Mouse (Mus musculus): ENCODE results near the gene Qrich1. TPM values are rescaled to one million over a fixed set of nuclear protein-coding genes. Genes with fewer than 3 reads are reported as not detected.

Qrich1 gene
- 193 TPM for polyA plus RNA-seq (2017; shearing (Covaris generic))

DNA sequence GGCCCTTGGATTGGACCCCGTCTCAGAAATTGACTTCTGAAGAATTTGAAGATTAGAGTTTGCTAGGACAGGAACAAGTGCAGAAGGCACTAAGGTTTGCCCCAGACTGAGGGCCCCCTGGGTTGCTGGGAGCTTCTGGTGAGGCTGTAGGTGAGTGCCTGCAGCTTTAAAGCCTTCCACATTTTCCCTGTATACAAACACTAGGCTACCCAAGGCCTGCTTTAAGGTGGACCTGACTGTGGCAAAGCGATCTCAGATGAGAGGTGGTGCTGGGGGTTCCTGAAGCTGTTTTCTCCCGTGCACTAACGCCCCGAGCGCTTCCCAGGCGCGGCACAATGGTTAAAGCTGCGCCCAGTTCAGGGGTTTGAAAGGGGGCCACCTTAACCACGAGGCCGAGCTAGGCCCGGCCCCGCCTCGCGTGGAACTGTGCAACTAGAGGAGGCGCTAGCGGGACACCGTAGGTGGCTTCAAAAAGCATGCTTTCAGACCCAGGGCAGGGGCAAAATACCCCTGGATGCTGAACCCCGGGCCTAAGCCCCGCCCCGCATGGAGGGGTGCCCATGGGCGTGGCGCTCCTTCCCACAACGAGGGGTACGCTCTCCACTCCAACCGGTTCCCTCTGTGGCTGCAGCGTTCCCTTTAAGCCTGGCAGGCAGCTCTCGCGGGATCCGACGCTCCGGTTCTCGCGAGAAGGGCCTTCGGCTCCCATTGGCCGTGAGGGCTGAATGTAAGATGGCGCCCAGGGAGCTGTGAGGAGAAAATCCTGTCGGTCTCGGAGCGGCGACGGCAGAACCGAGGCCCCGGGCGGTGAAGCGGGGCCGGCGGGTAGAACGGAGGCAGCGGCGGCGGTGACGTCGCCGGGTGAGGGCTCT lies at the start of gene Qrich1:
Qrich1 (plus strand) TSS at position 427 of the 872 bp plus-strand sequence.

DNA sequence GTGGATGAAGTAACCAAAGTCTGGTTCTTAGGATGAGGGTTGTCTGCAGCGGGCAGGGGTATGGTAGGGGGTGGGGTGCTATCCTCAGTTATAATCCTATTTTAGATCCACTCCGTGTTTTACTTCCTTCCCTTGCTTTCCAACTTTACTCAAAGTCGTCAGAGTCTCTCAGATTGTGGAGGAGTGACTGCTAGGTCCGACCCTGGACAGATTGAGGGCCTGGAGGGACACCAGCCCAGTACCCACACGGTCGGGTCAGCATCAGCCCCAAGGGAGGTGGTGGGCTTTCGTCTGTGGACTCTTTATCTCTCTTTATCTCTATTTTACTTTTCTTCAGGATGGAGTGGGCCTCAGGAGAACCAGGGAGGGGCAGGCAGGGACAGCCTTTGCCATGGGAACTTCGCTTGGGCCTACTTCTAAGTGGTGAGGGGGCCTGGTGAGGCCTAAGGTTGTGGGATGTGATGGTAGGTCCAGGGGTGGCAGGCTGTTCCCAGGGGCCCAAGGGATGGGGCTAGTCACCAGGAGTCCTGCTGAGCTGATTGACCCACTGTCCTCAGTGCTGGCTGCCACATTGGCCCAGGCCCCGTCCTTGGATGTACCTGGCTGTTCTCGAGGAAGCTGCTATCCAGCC lies 36.8 kb upstream of the Qrich1 start, which contains the start of gene Lamb2:
Lamb2 (plus strand) TSS at position 16 of the 631 bp plus-strand sequence.

DNA sequence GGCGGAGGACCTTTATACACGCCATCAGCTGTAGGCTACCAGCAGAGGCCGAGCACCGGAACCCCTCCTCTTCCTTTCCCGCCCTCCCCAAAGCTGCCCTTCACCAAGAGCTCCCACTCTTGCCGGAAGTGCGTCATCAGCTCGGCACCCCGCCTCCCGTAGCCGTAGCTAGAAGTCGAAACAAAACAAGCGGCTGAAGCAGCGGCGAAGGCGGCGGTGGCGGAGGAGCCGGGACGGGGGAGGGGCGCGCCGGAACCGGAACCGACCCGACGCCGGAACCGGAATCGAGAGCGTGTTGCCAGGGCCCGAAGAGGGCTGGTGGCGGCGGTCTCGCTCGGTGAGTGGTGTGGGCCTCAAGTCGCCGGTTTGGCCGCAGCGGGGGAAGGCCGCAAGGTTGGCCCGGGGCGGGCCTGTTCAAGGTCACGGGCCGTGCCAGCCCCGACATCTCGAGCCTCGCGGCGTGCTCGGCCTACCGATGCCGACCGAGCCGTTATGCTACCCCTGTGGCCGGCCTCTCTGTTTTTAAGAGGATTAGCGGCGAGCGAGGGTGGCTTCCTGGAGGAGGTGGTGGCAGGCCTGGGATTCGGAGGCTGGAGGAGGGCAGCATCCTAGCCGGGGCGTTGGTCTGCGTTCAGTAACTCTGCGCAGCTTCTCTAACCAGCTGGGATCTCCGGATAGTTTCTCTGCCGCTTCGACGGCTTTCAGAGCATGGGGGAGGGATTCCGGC lies 25.9 kb upstream of the Qrich1 start, which contains the start of gene Usp19:
Usp19 (plus strand) TSS at position 44 of the 727 bp plus-strand sequence.

DNA sequence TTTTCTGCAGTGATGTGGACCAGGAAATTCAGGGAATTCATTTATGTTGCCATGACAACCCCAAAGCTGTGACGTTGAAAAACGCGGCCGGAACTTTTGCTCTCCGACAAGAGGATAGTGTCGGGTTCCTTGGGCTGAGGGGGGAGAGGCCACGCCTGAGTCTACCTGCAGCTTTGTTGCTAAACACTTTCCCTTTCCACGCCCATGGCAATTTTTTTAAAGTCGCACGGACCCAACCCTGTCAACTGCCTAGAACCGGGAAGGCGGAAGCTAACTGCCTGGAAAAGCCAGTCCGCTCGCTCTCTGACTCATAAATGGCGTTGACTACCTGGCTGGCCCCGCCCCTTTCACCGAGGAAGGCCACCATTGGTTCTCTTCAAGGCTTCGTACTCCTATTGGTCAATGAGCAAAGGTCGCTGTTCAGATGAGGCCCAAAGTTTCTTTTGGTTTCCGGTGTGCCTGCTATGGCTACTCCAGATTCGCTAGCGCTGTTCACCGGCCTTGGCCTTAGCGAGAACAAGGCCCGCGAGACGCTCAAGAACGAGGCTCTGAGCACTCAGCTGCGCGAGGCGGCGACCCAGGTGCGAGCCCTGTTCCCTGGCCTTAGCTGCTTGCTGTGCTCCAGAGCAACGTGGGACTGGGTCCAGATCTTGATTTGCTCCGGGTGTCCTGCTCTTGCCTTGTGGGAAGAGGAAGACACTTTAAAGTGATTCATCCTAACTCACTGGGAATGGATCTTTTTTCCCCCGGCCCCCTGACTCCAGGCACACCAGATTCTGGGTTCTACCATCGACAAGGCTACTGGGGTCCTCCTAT lies 8.8 kb upstream of the Qrich1 start, which contains the start of gene Qars:
Qars (plus strand) TSS at position 88 of the 816 bp plus-strand sequence.

DNA sequence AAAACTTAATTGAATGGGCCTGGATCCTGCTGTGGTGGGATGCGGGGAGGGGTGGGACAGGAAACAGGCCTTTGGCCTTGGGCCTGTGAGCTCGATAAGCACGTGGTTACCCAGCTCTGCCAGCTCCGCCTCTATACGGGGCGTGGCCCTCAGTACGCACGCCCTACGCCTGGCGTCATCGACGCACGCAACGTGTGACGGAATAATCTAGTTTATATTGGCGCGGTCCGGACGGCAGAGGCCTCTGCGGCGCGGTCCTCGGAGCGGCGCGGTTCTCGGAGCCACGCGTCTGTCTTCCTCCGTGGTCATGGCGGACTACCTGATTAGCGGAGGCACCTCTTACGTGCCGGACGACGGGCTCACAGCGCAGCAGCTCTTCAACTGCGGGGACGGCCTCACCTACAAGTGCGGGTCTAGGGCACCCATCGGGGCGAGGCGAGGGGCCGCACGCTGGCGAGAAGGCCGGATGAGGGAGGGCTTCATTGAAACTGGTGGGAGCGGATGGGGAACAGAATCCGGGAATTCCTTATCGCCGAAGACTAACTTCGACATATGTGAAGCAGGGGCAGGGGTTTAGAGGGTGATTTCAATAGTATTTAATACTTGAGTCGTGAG lies 43.7 kb downstream of the Qrich1 start, which contains the start of gene Impdh2:
Impdh2 (plus strand) TSS at position 60 of the 615 bp plus-strand sequence.

DNA sequence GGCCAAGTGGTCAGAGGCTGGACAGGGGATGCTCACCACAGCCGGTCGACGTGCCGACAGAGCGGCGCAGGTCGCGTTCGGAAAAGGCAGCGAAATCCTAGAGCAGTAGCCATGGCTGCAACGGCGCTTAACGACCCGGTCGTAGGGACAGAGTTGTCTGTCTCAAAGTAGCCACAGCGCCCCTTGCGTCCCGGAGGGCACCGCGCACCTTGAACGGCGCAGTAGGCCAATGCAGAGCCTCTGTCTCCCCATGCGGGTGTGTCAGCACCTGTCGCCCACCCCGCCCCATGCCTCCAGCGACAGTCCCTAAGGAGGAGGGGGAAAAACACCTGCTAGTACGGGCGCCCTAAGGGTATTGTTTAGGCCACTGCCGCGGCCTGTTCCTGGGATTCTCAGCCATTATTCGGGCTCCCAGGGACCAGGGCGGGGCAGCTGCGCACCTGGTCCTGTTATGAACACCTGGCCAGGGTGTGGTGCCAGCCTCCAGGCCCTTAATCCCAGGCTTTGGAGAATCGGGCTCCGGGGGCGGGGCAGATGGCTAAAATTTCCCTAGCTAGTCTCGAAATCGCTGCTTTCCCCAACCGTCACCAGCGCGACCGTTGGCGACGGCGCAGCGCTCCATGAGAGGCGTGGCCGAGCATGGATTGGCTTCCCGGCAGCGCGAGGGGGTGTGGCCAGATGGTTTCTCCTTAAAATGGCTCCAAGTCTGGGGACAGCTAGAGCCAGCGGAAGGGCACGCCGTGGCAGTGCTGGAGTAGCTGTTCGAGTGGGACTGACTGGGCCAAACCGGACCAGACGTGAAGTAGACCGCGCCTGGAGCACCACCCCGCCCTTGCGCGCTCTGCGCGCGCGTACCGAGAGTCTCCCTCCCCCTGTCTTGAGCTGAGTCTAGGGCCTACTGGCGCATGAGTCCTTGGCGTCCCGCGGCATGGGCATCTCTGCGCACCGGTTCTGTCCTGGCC lies 50.5 kb downstream of the Qrich1 start, which contains the start of gene Ndufaf3:
Ndufaf3 (minus strand) TSS at position 620 of the 962 bp plus-strand sequence.

DNA sequence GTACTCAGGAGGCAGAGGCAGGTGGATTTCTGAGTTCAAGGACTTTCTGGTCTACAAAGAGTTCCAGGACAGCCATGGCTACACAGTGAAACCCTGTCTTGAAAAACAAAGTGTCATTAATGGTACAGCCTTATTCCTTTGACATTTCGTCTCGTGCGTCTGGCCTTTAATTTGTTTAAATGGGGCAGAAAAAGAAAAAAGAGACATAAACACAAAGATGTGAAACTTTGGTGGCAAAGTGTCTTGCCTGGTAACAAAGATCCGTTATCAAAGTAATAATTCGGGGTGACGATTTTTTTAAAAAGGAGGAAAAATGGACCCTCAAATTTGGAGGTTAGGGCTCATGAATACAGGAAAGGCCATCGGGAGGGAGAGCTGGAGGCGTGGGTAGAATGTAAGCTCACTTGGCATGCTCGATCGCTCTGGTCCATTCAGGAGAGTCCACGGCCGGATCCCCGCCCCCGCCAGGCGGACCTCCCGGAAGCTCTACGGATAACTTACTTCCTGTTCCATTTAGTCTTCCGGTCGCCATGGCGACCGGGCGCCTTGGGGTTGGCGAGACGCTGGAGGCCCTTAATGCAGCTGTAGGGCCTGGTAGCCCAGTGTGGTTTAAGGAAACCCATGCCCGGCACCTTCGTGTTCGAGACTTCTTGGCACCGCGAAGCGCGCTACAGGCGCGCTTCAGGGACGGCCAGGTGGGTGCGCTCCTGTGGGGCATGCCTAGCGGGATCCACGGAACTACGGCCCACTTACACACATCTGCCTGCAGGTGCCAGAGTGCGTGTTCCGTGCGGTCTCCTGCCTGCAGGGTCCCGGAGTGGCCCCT lies 53.0 kb downstream of the Qrich1 start, which contains the start of gene Dalrd3:
Dalrd3 (plus strand) TSS at position 506 of the 826 bp plus-strand sequence.

DNA sequence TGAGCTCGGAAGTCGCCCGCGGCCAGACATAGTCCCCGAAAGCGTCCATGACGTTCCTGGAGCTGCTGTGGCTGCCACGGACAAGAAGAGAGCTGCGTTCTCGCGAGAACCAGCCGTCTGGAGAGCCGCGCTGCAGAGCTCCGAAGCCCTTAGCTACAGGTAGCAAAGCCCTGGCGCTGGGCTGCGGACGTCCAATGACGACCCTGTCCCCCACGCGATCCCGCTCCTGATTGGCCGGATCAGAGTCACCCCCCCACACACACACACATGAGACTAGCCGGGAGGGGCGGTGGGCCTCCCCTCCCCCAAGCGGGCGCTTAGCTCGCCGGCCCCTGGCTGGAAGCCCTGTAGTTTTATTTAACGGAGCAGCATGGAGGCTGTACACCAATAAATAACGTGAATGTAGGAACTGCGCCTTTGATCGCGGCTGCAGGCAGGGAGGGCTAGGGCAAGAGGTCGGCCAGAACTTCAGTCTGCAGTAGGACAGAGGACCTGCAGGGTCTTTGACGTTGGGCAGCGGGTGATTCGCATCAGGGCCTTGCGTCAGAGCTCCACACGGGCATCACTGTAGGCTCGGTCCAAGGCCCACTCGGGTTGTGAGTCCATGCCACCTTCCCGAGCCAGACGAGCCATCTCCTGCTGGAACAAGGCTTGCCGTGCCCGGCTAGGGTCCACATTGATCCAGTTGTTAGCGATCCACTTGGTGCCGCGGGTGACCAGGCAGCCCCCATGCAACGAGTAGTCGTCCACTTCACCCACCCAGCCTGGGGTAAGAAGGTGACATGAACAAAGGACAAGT lies 62.1 kb downstream of the Qrich1 start, which contains the start of gene Wdr6:
Wdr6 (minus strand) TSS at position 195 of the 799 bp plus-strand sequence.

DNA sequence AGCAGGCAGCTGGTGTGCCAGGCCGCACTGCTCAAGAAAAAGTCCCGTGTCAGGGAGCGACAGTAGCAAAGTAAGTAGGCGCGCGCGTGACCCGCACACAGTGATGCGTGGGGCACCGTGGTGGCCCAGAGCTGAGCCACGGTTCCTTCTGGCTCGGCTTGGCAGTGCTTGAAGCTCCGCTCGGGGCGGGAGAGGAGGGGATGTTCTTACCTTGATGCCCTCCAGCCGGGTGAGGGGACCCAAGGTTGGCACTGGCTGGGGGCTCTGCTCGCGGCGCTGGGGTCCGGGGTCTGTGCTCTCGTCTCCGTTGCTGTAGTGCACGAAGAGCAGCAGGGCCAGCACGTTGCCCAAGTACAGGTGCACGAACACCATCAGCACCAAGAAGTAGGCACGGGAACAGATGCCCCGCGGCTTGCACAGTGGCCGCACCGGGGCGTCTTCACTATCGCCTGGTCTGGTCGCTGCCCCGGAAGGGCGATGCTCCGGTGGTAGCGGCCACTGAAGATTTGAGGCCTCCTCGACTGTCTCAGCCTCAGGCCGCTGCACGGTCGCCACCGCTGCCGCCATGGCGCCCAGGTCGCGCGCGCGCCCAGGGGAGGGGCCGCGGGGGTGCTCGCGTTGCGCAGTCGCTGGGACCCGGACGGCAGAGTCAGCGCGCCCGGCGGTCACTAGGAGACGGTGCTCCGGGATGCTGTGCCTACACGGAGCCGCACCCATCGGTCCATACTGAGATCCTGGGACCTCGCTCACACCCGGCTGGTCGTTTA lies 80.6 kb downstream of the Qrich1 start, which contains the start of gene P4htm:
P4htm (minus strand) TSS at position 670 of the 767 bp plus-strand sequence.

Other genes with a start within 250 kb of the Qrich1 start
- 2.8 TPM for gene Nicn1, start 226.4 kb upstream of the Qrich1 start, polyA plus RNA-seq (2017; shearing (Covaris generic))
- gene Amt, start 220.0 kb upstream of the Qrich1 start, polyA plus RNA-seq (2017; shearing (Covaris generic)) = 0.32 TPM
- 480 TPM for gene Rhoa, start 210.7 kb upstream of the Qrich1 start, polyA plus RNA-seq (2017; shearing (Covaris generic))
- 8.6 TPM for gene Tcta, start 210.6 kb upstream of the Qrich1 start, polyA plus RNA-seq (2017; shearing (Covaris generic))
- gene Gpx1, start 177.9 kb upstream of the Qrich1 start, polyA plus RNA-seq (2017; shearing (Covaris generic)) = 219 TPM
- 119 TPM for gene Usp4, start 169.0 kb upstream of the Qrich1 start, polyA plus RNA-seq (2017; shearing (Covaris generic))
- gene 1700102P08Rik, start 124.0 kb upstream of the Qrich1 start, polyA plus RNA-seq (2017; shearing (Covaris generic)) = 1.9 TPM
- 0.11 TPM for gene Ccdc36, start 88.3 kb upstream of the Qrich1 start, polyA plus RNA-seq (2017; shearing (Covaris generic))
- gene BC048562, start 80.3 kb upstream of the Qrich1 start, polyA plus RNA-seq (2017; shearing (Covaris generic)) = not detected
- 43.7 TPM for gene Ccdc71, start 56.3 kb upstream of the Qrich1 start, polyA plus RNA-seq (2017; shearing (Covaris generic))
- 13.7 TPM for gene Klhdc8b, start 55.2 kb upstream of the Qrich1 start, polyA plus RNA-seq (2017; shearing (Covaris generic))
- gene Lamb2, start 37.1 kb upstream of the Qrich1 start, polyA plus RNA-seq (2017; shearing (Covaris generic)) = 0.57 TPM
- gene Usp19, start 26.2 kb upstream of the Qrich1 start, polyA plus RNA-seq (2017; shearing (Covaris generic)) = 208 TPM
- gene Qars, start 9.1 kb upstream of the Qrich1 start, polyA plus RNA-seq (2017; shearing (Covaris generic)) = 76.9 TPM
- gene Impdh2, start 43.5 kb downstream of the Qrich1 start, polyA plus RNA-seq (2017; shearing (Covaris generic)) = 128 TPM
- gene Ndufaf3, start 50.6 kb downstream of the Qrich1 start, polyA plus RNA-seq (2017; shearing (Covaris generic)) = 19.7 TPM
- gene Dalrd3, start 53.1 kb downstream of the Qrich1 start, polyA plus RNA-seq (2017; shearing (Covaris generic)) = 67.8 TPM
- 33.6 TPM for gene Wdr6, start 61.9 kb downstream of the Qrich1 start, polyA plus RNA-seq (2017; shearing (Covaris generic))
- 9.8 TPM for gene P4htm, start 80.9 kb downstream of the Qrich1 start, polyA plus RNA-seq (2017; shearing (Covaris generic))
- 182 TPM for gene Arih2, start 132.6 kb downstream of the Qrich1 start, polyA plus RNA-seq (2017; shearing (Covaris generic))
- gene Slc25a20, start 145.3 kb downstream of the Qrich1 start, polyA plus RNA-seq (2017; shearing (Covaris generic)) = 18.9 TPM
- 17.3 TPM for gene Prkar2a, start 172.5 kb downstream of the Qrich1 start, polyA plus RNA-seq (2017; shearing (Covaris generic))

All from naive thymus-derived CD4-positive, alpha-beta T cell, adult 5 months (primary cell).